Comparison of ENCODE assay signal across 8 mouse cellular contexts in genomic region chr11:50024833-50025720, GRCm38 (mm10). TPM values are rescaled to one million over a fixed set of nuclear protein-coding genes. Genes with fewer than 3 reads are reported as not detected.
DNase-seq lines count a peak whose midpoint lies in the region; ATAC-seq and TF ChIP-seq lines count a peak whose summit lies in the region.

Rnf130 (plus strand) TSS chr11:50025346.

- no peaks in the 10 kb centered on the region for H3K27me3 ChIP-seq in forebrain, embryonic 14.5 days (replicated peaks; ENCODE audit: control insufficient read depth, insufficient read depth, low read length)
- H3K27me3 ChIP-seq in liver, embryonic 15.5 days, result peaks cover 21% of the 10 kb centered on the region
- H3K27me3 ChIP-seq in neural tube, embryonic 12.5 days (replicated peaks), result no peaks in the 10 kb centered on the region
- no peaks in the 10 kb centered on the region for H3K27me3 ChIP-seq in stomach, postnatal 0 days (ENCODE audit: control insufficient read depth, insufficient read depth, low read length)

- peak within 1 kb of the TSS; percentile 95 for H3K4me3 ChIP-seq in forebrain, embryonic 14.5 days (ENCODE audit: low read depth, low read length)
- H3K4me3 ChIP-seq in liver, embryonic 15.5 days (replicated peaks), result peak within 1 kb of the TSS; percentile 76
- H3K4me3 ChIP-seq in neural tube, embryonic 12.5 days, result peak within 1 kb of the TSS; percentile 85
- peak within 1 kb of the TSS; percentile 95 for H3K4me3 ChIP-seq in stomach, postnatal 0 days (ENCODE audit: low read depth, low read length)

- under 1% methylated on average over 104 of the region's 129 CpGs for WGBS in forebrain, embryonic 14.5 days
- under 1% methylated on average over 106 of the region's 129 CpGs for WGBS in liver, embryonic 15.5 days (ENCODE audit: insufficient replicate concordance)
- WGBS in neural tube, embryonic 12.5 days, result under 1% methylated on average over 119 of the region's 129 CpGs
- 1% methylated on average over 45 of the region's 129 CpGs for WGBS in stomach, postnatal 0 days

- peak within 1 kb of the TSS; percentile 96 for H3K27ac ChIP-seq in forebrain, embryonic 14.5 days (ENCODE audit: low read depth, low read length)
- H3K27ac ChIP-seq in liver, embryonic 15.5 days (replicated peaks), result peak within 1 kb of the TSS; percentile 87
- H3K27ac ChIP-seq in neural tube, embryonic 12.5 days, result peak within 1 kb of the TSS; percentile 85
- H3K27ac ChIP-seq in stomach, postnatal 0 days (replicated peaks), result peak within 1 kb of the TSS; percentile 91

- H3K9me3 ChIP-seq in forebrain, embryonic 14.5 days (replicated peaks; ENCODE audit: control insufficient read depth, low read length), result no peaks in the 10 kb centered on the region
- H3K9me3 ChIP-seq in liver, embryonic 15.5 days (replicated peaks), result no peaks in the 10 kb centered on the region
- no peaks in the 10 kb centered on the region for H3K9me3 ChIP-seq in neural tube, embryonic 12.5 days
- H3K9me3 ChIP-seq in stomach, postnatal 0 days (ENCODE audit: control insufficient read depth, low read length), result no peaks in the 10 kb centered on the region

- ATAC-seq in forebrain, embryonic 14.5 days, result peak; percentile 89
- peak; percentile 95 for ATAC-seq in liver, embryonic 15.5 days (ENCODE audit: insufficient read depth)
- peak; percentile 86 for ATAC-seq in neural tube, embryonic 12.5 days (ENCODE audit: low FRiP score, low read depth)
- ATAC-seq in stomach, postnatal 0 days (ENCODE audit: low FRiP score, low TSS enrichment), result peak; percentile 94

- no peak for TF ChIP-seq EP300 in stomach, postnatal 0 days (optimal IDR thresholded peaks at IDR 0.05)

- H3K36me3 ChIP-seq in forebrain, embryonic 14.5 days (ENCODE audit: control insufficient read depth, insufficient read depth, low read length), result no peaks in the 10 kb centered on the region
- H3K36me3 ChIP-seq in liver, embryonic 15.5 days (replicated peaks), result no peaks in the 10 kb centered on the region
- no peaks in the 10 kb centered on the region for H3K36me3 ChIP-seq in neural tube, embryonic 12.5 days
- no peaks in the 10 kb centered on the region for H3K36me3 ChIP-seq in stomach, postnatal 0 days (ENCODE audit: control insufficient read depth, insufficient read depth, low read length)

- TF ChIP-seq CTCF in stomach, postnatal 0 days (IDR thresholded peaks at IDR 0.05; ENCODE audit: low read depth), result no peak; the same call in 1 of the 2 replicates

- H3K4me2 ChIP-seq in forebrain, embryonic 14.5 days (ENCODE audit: low read length), result peak within 1 kb of the TSS; percentile 62
- peak within 1 kb of the TSS; percentile 99 for H3K4me2 ChIP-seq in liver, embryonic 15.5 days
- peak within 1 kb of the TSS; percentile 68 for H3K4me2 ChIP-seq in neural tube, embryonic 12.5 days (replicated peaks)
- H3K4me2 ChIP-seq in stomach, postnatal 0 days (replicated peaks; ENCODE audit: low read depth), result peak within 1 kb of the TSS; percentile 87

- DNase-seq in ES-CJ7 (ENCODE audit: low read depth, low spot score), result peak; percentile 90
- peak; percentile 97 for DNase-seq in cerebellum, adult 11 months
- peak; percentile 96 for DNase-seq in forebrain, embryonic 14.5 days (ENCODE audit: low spot score)
- DNase-seq in heart, postnatal 10 days, result peak; percentile 96 to 97
- peak; percentile 96 to 98 for DNase-seq in kidney, postnatal 4 days
- peak; percentile 93 for DNase-seq in stomach, postnatal 0 days (ENCODE audit: low spot score)

- intact Hi-C loops in heart, postnatal 10 days (cut with DNase I), result loop anchor here (1.0 to 5.0 kb wide), 3 partner anchors 42 to 105 kb away; no protein-coding TSS in a partner anchor

- peak within 1 kb of the TSS; percentile 99 for H3K9ac ChIP-seq in forebrain, embryonic 14.5 days (ENCODE audit: low read length)
- peak within 1 kb of the TSS; percentile 83 for H3K9ac ChIP-seq in liver, embryonic 15.5 days
- peak within 1 kb of the TSS; percentile 95 for H3K9ac ChIP-seq in neural tube, embryonic 12.5 days
- H3K9ac ChIP-seq in stomach, postnatal 0 days (ENCODE audit: low read length), result peak within 1 kb of the TSS; percentile 90

- peaks cover 31% of the 10 kb centered on the region for H3K4me1 ChIP-seq in forebrain, embryonic 14.5 days (ENCODE audit: control insufficient read depth, insufficient read depth, low read length)
- peaks cover 35% of the 10 kb centered on the region for H3K4me1 ChIP-seq in liver, embryonic 15.5 days (replicated peaks)
- peaks cover 24% of the 10 kb centered on the region for H3K4me1 ChIP-seq in neural tube, embryonic 12.5 days
- no peaks in the 10 kb centered on the region for H3K4me1 ChIP-seq in stomach, postnatal 0 days (replicated peaks; ENCODE audit: control insufficient read depth, insufficient read depth)

RNA-seq across cellular contexts. Expression of gene Rnf130, which starts in this region (rescaled TPM):
- 55.9 and 72.6 TPM in 2 replicates for polyA plus RNA-seq in forebrain, embryonic 14.5 days (2014; fragmentation: Nextera tagmentation; extraction: Ambion mirVana)
- 10 to 100 TPM; 48.8 to 56.2 TPM for total RNA-seq in heart, postnatal 10 days (2021)
- 36.6 and 37.7 TPM in 2 replicates for polyA plus RNA-seq in liver, embryonic 15.5 days (2015; fragmentation: Nextera tagmentation; extraction: Ambion mirVana)
- 71.9 and 75.0 TPM in 2 replicates for polyA plus RNA-seq in neural tube, embryonic 12.5 days (2016; fragmentation: Nextera tagmentation; extraction: Ambion mirVana)
- polyA plus RNA-seq in stomach, postnatal 0 days (2015; fragmentation: Nextera tagmentation; extraction: Ambion mirVana), result 52.6 and 54.2 TPM in 2 replicates

Comparison
In these comparisons a context has a peak if more than half of its experiments do, and no peak if none do; other contexts are left out.
1. Peak in every context shown above with its lines: DNase-seq, ATAC-seq, H3K4me3 ChIP-seq and H3K27ac ChIP-seq.